Mouse (Mus musculus) skeletal muscle tissue, adult 2 months (tissue): Measurements from ENCODE around the gene Fosl2.

Experiments used
- DNase-seq: peaks from one replicate; pipeline ENCODE4 v3.0.0-alpha.2; 2012; ENCODE audit warnings: low read depth, low spot score

The Fosl2 gene

DNA sequence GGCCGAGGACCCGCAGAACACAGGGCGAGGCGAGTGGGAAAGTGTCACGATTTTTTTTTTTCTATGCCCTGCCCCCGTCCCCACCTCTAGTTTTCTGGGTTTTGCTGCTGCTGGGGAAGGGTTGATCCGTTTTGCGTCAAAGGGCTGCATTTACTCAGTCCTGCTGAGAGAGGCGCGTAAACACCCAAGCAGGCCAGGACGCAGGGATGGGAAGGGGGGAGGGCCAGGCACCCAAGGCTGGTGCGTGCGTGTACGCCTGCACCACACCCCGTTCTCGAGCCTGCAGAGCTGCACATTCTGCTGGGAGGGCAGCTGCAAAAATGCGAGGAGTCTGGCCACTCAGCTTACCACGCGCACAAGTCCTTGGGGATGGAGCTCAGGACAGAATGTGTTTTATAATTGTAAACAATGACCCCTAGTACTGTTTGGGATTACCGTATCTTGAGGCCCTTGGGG, 2.0 kb upstream of the Fosl2 start:
- peak; percentile 92 for DNase-seq

DNA sequence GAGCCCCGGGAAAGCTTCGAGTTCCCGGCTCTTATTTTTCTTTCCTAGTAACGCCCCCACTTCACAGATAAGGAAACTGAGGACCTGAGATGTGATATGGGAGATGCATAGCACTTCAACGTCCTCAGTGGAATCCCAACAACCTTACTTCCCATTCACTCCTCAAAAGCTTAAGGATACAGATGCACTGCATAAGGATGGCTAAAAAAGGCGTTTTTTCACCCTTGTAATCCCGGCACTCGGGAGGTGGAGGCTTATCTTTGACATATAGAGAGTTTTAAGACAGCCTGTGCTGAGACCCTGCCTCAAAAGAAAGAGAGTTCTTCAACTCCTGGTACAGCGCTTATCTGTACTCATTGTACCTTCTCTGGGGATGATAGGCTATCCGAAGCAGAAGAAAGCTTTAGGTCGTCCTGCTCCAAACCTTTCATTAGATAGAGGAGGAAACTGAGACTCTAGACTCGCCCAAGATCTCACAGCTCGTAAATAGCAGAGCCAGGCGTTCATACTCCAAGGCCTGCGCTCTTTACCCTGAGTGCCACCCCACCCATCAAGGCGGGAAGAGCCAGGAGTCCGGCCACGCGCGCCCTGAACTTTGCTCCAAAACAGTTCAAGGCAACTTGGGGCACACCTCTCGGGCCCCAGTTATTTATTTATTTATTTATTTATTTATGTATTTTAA, 1.4 kb upstream of the Fosl2 start:
- DNase-seq = no peak

DNA sequence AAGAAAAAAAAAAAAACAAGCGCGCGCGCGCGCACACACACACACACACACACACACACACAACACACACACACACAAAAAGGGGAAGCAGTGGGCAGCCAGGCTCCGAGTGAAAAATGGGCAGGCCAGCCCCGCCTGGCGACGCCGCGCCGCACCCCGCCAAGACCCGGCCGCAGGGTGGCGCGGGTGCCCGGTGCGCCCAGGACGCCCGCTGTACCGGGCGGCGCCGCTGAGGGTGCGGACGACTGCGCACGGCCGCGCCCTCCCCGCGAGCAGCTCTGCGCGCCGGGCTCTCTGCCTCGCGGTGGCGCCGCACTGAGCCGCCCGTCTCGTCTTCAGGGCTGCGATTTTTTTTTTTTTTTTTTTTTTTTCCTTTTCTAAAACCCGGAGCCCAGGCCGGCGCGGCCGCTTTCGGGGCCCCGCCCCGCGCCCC, 682 bp upstream of the Fosl2 start:
- no peak for DNase-seq

DNA sequence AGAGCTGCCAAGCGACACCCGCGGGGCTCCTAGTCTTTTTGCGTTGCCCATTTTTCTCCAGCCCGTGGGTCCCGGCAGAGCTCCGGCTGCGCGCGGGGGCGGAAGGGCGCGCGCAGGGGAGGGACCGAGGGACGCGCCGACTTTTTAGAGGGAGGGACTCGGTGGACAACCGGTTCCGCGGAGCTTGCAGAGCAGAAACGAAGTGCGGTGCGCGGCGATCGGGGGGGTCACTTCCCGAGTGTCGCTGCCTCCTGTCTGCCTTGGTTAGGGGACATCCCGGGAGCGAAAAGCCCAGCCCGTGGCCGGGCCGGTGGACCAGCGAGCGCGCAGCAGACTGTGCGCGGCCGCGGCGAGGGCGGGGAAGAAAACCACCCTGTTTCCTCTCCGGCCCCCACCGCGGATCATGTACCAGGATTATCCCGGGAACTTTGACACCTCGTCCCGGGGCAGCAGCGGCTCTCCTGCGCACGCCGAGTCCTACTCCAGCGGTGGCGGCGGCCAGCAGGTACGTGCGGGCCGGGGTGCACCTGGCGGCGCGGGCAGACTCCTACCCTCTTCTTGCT, 781 bp downstream of the Fosl2 start:
- DNase-seq = peak; percentile 71

DNA sequence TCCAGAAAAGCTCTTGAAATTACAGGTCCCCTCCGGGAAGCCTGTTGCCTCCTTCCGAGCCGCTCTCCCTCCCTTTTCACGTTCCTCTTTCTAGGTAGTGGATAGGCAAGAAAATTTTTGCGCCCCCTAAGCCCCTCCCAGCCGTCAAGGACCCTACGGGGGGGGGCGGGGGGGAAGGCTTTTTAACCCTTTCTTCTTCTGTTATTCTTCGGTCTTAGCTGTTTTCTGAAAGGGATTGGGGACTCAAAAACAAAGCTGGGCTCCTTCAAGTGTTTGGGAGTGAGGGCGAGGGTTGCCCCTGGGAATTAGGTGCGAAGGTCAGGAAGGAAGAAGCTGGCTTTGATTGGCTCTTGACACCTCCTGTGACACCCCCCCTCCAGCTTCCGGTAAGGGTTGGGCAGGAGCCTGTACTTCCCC, 1.5 kb downstream of the Fosl2 start:
- DNase-seq = no peak

DNA sequence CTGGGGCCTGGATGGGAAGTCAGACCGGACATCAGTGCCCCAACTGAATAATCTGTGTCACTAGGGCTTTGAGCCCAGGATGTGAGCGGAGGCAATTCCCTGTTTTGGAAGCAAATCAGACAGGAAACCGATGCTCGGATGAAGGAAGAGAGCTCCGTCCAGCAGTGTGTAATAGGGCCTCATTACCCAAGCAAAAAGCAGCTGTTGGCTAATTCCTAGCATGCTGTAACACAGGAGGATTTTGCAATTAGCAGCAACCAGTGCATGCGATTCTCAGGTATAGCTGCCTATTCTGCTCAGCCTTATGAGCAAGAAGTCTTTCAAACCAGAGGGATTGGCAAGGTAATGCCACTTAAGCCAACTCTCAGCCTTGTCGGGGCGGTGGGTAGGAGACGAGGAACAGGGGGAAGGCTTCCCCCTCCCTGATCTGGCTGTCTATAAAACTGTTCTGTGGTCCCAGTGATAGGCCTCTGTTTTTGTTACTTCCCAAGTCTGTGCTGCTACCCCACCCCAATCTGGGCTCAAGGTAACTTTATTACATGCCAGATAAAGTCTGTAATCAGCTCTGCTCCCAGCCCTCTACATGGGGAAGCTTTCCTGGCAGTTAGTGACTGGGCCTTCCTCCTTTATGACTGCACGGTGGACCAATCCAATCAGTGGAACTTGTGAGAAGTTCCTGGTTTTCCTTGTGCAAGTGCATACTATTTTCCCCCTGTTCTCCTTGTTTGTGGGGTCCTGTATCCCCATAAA, 3.0 kb downstream of the Fosl2 start:
- peak; percentile 68 for DNase-seq

DNA sequence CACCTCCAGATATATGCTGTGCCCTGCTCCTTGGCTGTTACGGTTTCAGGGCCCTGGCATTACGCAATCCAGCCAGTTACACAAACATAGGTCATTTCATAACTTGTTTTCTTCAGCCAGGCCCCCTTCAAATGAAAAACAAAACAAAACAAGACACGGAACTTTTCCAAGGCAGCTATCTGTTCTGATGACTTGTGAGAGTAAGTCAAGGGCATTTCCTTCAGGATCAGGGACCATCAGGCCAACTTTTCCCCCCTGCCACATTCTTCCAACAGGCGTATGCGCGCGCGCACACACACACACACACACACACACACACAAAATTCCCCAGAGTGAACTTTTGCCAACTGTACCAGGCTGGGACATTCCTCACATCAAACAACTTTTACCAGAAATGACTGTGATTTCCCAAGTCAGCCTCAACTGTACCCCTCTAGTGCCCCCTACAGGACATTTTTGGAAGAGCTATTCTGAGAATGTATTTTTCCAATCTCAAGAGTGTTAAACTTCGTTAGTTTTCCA, 4.0 kb downstream of the Fosl2 start:
- peak; percentile 72 for DNase-seq

DNA sequence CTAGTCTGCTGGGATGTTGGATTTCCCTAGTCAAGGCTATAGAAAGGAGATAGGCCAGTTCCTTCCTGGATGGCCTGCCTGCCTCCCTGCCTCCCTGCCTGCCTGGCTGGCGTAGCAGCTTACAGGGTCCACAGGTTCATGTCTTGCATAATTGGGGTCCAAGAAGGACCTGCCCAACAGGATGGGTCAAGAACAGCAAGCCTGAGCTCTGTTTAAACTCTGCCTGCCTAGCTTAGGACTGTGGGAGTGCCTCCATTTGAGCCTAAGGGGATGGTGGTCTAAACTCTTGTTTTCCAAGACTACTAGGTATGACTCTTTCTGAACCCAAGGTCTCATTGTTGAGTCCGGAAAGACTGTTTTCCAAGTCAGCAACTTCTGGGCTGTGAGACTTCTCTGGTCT, 6.3 kb downstream of the Fosl2 start:
- DNase-seq = no peak

DNA sequence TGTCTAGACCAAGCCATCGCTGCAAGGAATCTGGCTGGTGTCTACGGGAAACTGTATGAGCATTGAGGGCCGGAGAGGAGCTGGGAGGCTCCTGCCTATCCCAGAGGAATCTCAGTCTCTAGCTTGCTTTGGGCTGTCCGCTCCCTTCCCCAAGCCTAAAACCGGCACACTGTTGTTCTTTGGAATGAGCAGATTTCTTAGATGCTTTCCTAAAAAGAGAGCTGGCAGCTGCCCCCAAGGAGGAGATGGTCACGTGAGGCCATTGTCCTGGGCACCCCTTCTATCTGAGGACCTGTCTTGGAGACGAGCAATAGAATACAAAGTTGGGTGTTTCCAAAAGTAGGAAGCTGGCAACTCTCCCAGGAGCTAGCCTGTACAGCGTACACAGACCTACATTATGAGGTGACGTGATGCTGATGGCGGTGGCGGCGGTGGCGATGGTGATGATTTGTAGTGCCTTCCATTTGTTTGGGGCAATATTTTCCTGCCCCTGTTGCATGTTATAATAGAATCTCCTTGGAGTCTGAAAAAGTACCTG, 7.9 kb downstream of the Fosl2 start:
- DNase-seq = no peak

DNA sequence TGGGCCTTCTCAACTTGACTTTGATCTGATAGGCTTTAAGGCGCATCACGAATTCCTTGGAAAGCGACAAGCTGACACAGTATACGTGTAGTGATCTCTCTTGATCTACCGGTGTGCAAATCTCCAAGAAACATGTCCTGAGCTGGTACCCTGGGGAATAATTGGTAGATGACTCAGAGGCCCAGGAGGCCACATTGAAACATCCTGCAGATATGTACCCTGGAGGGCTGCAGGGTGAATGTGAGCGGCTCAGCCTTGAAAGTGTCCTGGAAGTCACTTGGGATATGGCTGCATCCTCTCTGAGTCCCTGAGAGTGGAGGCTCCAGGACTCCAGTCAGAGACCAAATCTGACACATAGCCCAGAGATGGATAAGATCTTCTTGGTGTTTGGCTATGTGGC, 10.7 kb downstream of the Fosl2 start:
- DNase-seq = no peak

DNA sequence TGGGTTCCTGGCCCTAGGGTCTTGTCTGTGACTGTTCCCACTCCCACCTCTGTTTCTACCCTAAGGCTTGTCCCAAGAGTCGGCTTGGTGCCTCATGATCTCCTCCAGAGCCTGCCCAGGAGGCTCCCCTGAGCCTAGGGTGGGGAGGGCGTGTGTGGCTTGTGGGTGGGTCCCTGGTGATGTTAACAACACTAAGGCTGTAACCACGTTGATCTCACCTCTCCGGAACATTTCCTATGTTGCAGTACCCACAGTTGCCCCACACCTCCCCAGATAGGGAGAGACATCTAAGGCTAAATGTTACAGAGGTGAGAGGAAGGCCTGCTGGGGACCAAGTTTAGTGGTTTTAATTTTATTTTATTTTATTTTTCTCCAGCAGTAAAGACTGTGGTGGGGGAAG, 13.0 kb downstream of the Fosl2 start:
- DNase-seq = no peak

DNA sequence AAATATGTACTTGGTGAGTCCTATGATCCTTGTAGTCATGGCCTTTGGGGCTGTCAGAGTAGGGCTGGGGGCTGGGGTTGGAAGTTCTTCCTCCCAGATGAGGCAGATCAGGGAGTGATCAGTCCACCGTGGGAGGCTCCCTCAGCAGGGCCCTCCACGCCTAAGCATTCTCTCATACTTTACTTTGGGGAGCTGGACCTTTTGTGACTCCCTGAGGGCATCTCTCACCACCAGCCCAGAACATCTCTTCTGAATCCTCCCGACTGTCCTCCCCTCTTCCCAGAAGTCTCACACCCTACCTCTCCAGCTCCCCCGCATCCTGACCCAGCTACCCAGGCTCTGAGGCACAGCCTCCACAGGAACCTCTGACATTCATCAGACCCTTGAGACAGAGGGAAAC, 15.6 kb downstream of the Fosl2 start:
- DNase-seq = no peak

DNA sequence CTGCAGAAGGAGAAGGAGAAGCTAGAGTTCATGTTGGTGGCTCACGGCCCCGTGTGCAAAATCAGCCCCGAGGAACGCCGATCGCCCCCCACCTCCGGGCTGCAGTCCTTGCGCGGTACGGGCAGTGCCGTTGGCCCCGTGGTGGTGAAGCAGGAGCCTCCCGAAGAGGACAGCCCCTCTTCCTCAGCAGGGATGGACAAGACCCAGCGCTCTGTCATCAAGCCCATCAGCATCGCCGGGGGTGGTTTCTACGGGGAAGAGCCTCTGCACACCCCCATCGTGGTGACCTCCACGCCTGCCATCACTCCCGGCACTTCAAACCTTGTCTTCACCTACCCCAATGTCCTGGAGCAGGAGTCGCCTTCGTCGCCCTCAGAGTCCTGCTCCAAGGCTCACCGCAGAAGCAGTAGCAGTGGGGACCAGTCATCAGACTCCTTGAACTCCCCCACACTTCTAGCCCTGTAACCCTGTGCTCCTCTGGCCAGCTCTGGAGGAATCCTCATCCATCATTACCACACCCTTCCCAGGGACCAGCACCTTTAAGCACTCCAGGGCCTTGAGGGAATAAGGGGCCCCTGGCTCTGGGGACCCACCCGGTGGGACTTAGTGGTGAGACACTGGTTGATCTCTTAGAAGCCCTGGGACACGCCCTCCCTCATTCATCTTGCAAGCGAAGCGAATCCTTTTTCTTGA, 17.3 kb downstream of the Fosl2 start:
- no peak for DNase-seq

DNA sequence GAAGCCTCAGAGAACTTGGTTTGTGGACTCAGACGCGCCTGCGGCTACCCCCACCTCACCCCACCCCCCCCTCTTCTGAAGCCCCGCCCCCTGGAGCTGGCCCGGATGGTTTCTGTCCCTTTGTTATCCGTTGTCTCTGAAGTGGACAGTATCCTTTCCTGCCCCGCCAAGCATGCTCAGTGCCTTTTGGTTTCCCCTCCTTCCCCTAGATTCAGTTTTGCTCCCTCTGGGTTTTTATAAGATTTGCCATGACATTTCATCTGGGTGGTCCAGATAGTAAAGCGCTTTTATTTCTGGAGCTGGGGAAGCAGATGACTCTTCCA, 17.8 kb downstream of the Fosl2 start:
- no peak for DNase-seq

DNA sequence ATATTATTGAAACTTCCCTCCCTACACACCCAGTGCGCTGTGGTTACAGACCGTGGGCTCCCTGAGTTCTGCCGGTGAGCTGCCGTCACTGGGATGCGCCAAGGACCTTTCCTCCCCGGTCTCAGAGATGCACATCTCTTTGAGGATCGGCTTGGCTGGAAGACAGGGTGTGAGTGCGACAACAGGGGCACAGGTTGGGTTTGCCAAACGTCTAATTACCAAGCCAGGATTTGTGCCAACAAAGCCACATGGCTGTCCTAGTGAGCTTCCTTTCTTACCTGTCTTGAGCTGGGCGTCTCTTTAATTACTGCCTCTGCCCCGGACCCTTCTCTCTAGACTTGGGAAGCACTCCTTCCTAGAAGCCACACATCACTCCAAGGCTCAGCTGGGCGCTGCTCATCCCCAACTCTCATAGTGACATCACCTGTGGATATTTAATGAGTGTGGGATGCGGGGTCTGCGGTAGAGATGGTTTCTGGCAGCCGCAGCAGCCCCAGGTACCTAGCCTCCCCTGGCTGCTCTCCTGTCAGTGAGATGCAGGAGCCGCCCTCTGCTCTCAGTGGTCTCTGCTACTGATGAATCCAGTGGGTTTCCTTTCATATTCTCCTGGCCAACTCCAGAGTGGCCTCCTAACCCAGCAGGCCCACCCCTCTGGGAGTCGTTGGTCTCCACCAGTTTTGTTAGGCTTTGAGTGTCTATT, 18.3 kb downstream of the Fosl2 start:
- DNase-seq = no peak

DNA sequence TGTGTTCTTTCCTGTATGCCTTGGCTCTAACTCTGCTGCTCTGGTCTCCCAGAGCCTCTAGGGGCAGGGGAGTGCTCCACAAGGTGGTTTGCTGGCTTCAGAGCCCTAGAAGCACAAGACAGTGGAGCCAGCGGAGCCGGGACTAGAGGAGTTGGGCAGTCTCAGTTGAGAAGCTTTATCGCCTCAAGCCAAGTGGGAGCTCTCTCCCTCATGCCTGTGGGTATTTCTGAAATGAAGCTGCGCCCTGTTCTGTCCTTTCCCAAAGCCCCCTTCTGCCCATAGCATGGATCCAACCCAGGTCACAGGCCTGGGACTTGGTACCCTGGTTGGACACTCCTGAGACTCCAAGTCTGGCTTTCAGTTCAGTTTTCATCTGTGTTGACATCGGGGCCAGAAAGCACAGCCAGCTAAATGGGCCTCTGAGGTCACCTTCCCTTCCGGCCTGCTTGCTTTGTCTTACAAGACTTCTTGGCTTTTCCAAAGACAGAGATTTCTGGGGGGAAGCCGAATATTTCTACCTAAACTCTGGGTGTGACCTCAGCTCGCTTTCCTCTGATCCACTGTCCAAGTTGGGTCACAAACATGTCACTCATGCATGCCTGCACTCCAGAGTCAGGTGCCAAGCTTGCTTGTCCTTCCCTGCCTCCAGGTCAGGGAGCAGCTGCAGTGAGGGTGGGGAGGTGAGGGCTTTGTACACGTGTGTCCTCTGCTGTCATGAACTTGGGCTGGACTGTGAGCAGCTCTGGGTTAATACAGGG, 19.5 kb downstream of the Fosl2 start:
- DNase-seq = no peak

DNA sequence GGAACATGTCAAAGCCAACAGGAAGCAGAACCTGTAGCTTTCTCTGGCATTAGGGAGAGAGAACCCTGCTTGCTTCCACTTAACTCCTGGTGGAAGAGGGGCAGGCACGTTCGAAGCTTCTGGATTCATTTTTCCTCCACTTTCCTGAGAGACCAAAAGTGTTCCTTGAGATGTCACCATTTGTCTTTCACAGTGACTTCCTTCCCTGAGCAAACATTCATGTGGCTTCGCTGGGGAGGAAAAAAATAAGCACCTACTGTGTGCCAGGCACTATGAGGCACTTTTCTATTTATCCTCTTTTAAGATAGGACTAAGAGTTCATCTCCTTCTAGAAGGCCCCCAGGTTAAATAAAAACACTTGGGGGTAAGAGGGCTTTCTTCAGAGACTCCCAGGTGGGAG, 20.3 kb downstream of the Fosl2 start:
- DNase-seq = no peak

DNA sequence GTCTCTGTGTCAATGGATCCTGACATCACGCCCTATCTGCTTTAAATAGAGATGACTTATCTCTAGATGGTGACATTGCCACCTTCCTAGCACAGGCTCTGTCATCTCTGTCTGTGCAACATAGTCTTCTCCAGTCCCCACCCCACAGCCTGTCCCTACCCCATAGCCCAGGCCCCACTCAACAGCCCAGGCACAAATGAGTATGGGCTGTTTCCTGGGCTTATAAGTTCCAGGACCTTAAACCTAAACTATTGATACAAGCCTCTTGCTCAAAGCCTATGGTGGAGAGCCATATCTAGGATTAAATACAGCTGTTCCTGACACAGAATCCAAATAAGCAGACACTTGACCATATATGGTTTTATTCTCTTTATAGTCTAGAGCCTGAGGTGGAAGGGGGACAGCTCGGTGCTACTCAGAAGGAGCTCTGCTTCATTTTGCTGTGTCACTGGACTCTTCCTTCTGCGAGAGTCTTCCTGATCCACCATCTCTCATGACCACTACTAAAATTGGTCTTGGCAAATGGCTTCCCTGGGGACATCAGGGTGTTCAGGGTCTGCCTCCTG, 28.0 kb downstream of the Fosl2 start:
- DNase-seq = no peak

DNA sequence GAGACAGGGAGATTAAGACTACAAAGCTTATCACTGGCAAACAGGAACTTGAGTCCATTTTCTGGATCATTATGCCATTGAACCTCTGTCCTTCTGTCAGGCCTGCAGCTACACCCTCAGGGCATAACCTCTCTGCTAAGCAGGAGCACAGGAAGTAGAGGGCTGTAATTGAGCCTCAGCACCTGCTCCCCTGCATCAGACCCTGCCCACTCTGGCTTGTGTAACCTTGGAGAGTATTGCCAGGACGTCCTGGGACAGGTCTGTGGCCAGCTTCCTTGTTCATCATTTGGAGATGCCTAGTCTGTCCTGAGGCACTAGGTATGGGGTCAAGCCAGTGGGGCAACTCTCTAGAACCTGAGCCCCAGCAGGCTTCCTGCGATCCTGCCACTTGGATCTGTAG, 36.6 kb downstream of the Fosl2 start:
- DNase-seq = no peak

DNA sequence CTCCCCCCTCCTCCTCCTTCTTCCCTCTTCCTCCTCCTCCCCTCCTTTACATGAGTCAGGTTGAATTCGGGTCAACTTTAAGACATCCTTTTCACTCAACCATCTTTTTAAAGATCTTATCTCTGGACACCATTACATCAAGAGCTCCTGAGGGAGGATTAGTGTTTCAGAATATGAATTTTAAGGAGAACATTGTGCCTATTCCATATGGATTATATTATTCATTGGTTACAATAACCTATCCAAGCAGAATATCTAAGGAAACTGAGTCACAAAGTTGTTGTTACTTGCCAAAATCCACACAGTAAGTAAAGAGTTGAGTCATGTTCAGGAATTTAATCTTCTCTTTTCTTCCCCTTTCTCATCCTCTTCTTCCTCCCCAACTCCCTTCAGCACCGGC, 41.2 kb downstream of the Fosl2 start:
- DNase-seq = no peak
